Mouse (Mus musculus): ENCODE data around the gene Ndufaf1.
A peak's percentile ranks its signal among the peaks of the same experiment; 100 is the strongest.
"Not testable (repeated sequence)": the region's sequence is repeated elsewhere in the genome, so short reads cannot be mapped to it uniquely, and the experiment has no call there.

The Ndufaf1 gene

DNA sequence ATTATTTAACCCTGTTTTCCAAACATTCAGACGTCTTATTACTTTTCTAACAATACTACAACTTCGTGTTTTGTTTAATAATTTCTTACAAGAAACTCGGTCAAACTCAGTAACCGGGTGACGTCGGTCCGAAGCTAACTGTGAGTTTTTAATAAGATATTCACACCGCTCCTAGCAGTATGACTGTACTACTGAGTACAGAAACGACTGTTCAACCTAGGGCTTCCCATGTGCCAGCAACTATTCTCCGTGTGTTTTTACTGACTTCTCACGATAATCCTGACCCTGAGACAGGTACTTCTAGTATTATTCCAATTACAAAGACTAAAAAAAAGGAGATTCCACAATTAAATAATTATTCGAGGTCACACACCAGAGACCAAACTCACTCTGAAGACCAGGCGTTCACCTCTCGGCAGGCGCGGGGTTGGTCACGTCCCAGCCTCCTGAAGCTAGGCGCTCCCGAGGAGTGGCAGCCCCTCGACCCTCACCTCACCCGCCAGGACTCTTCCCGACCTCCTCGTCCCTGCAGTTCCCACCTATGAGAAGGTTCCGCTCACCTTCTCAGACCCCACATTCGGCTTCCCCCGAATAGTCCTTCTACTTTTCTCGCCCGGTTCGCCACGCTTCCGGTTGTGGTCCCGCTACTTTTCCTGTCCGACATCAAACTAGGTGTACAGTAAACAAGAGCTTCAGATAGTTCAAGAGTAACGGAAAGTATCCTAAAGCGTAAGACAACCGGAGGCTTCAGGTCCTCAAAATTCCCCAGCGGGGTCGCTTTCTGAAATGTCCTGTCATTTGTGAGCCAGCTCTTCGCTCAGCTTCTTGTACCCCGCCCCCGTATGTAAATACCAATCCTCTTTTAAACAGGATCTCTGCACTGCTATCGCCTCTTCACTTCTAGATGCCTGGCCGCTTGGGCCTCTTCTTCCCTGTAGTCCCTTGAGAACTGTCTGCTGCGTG is at the start of gene Ndufaf1:
Gene Ndufaf1 (minus strand): TSS at position 608 of the 963 bp plus-strand sequence.
- DNase-seq (ENCODE audit: low spot score): peak; percentile 72

DNA sequence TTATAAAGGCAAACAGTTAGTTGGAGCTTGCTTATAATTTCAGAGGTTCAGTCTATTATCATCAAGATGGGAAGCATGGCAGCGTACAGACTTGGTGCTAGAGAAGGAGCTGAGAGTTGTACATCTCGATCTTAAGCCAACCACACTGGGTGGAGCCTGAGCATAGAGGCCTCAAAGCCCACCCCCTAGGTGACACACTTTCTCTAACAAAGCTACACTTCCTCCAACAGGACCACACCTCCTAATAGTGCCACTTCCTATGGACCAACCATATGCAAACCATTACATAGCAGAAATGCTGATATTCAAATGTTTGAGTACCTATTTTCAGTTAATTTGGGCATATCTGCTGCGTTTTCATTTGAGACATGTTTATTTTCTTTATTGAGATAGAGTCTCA is 47.4 kb upstream of the Ndufaf1 start:
- no peak for DNase-seq (ENCODE audit: low spot score)

DNA sequence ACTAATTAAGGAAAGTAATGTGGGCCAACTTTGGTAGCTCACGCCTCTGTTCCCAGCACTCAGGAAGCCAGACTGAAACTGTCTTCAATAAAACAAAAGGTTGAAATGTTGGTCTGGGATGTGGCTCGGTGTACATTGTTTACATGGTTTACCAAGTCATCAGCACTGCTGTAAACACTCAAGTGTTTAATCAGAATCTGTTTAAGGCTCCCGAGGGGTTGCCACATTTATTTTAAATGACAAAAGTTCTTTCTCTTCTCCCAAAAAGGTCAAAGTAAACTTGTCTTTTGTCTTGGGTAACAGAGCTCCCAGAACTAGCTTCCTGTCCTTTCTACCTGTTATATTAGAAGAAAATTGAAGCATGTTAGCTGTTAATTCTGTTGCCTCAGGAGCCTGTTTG is 45.0 kb upstream of the Ndufaf1 start:
- DNase-seq (ENCODE audit: low spot score): no peak

DNA sequence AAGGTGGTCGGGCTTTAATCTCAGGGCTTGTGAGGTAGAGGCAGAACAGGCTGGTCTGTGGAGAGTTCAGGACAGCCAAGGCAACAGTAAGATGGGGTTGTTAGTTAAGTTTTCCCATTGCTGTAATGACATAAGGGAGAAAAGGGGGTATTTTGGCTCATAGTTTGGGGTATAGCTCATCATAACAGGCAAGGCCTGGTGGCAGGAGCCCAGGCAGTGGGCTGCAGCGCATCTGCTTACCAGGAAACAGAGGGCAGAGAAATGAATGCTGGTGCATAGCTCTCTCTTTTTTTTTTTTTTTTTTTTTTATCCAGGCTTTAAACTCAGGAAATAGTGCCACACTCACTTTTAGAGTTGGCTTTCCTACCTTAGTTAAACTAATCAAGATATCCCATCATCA is 40.5 kb upstream of the Ndufaf1 start:
- DNase-seq (ENCODE audit: low spot score): no peak

DNA sequence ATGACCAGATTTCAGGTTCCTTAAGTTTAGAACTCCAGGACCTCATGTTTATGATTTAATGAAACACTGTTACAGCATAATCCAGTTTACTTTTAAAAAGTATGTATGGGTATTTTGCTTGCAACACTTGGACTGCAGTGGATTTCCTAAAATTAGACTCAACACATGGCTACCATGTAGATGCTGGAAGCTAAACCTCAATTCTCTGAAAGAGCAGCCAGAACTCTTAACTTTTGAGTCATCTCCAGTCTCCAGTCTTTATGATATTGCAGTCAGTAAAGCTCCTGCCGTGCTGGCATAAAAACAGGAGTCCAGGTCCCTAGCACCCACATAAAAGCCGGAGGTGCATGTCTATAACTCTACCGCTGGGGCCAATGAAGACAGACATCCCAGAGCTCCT is 37.3 kb upstream of the Ndufaf1 start:
- no peak for DNase-seq (ENCODE audit: low spot score)

DNA sequence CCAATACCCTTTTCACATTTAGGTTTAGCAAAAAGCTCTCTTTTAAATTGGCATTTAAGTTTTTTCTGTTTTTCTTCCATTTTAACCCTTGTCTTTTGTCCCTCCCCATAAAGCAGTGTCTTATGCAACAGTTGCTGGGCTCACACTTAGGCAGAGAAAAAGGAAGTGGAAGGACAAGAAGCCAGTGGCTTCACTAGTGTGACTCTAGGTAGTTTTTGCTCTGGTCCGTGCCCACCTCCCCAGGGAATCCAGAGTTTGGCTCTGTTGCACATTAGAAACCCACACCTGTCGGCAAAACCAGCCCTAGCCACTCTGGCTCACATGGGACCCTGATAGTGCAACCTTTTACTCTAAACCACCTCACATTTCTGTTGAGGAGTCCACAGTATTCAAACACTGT is 35.8 kb upstream of the Ndufaf1 start:
- DNase-seq (ENCODE audit: low spot score): peak; percentile 14

DNA sequence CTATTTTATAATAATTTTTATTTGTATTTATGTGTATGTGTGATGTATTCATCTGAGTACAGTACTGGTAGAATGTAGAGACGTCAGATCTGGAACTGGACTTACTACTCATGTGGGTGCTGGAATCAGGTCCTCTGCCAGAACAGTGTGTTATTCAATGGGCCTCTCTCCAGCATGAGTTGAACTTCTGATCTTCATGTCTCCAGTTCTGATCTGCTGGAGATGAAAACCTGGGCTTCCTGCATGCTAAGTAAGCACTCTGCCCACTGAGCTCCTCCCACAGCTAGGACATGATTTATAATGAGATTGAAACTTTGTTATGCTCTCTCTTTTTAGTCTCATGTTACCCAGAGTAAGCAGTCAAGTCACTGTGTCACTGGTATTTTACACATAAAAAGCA is 33.5 kb upstream of the Ndufaf1 start:
- DNase-seq (ENCODE audit: low spot score): no peak

DNA sequence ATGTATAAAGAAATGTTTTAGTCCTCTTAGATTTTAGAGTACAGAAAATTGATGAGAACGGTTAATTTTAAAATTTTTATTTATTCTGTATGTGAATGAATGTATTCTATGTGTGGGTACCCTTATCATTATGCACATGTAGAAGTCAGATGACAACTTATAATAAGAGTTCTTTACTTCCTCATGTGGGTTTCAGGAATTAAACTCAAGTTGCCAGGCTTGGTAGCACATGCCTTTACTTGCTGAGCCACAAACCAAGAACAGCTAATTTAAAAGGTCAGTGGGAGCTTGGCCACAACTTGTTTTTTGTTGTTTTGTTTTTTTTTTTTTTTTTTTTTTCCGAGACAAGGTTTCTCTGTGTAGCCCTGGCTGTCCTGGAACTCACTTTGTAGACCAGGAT is 32.2 kb upstream of the Ndufaf1 start:
- DNase-seq (ENCODE audit: low spot score): no peak

DNA sequence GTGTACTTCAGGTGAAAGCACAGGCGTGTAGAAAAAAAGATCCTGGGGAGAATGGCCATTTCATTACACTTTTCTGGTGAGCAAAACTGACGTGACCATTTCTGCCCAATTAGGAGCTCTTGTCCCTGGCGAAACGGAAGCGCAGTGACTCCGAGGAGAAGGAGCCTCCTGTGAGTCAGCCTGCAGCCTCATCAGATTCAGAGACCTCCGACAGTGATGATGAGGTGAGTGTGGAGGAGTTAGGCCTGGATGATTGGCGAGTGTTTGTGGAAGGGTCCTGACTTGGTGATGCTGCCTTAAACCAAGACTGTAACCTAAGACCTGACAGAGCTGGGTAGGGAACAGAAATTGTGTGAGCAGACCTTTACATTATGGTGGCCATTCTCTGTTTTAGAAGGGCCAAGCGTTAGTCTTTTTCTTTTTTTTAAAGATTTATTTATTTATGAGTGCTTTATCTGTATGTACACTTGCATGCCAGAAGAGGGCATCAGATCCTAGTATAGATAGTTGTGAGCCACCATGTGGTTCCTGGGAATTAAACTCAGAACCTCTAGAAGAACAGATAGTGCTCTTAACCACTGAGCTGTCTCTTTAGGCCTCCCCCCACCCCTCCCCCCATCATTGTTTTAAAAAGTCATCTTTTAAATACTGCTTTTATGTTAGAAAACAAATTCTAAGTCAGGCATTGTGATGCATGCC is 29.5 kb upstream of the Ndufaf1 start:
- DNase-seq (ENCODE audit: low spot score): no peak

DNA sequence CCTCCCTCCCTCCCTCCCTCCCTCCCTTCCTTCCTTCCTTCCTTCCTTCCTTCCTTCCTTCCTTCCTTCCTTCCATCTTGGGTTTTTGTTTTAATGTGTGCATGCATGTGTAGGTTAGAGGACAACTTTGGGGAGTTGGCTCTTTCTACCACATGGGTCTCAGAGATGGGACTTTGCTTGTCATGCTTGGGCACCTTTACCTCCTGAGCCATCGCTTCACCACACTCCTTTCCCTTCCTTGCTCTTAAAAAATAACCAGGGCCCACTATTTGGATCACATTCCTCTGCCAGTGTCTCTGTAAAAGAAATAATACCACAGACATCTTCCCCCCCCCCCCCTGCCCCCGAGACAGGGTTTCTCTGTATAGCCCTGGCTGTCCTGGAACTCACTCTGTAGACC is 21.1 kb upstream of the Ndufaf1 start:
- DNase-seq (ENCODE audit: low spot score): no peak

DNA sequence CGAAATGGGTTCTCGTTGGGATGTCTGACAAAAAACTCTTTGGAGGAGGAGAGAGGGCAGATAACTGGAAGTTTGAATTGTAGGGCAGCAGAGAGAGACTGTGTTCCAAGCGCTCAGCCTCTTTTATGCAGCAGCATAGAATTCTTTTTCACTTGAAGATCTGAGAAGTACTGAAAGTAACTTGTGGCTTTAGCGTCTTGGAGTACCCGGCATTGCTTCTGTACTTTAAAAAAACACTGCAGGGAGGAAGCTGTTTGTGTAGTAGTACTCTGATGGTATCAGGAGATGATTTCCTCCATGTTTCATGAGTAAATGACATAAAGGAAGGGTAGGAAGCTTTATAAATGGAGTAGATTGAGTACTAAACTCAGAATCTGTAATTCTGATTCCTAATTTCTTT is 13.2 kb upstream of the Ndufaf1 start:
- no peak for DNase-seq (ENCODE audit: low spot score)

DNA sequence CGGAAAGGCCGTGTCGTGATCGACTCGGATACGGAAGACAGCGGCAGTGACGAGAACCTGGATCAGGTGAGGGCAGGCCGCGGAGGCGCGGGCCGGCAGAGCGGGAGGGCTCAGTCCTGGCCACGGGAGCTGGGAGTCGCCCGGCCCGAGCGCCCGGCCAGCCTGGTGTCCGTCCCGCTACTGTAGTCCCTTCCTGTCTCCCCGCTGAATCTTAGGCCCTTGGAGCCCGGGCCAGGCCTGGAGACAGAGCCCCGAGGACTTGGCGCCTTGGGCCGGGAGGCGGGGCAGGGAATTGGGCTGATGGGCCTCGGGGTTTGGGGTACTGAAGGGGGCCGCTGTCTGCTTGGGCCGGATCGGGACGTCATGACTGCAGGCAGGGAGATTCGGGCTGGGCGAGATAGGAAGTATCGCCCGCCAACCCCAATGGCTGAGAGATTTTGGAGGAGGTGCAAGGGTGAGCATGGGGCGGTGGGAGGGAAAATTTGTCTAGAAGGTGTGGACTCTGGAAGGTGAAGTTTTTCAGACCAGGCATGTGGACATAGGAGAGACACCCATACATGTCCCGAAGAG is 12.7 kb upstream of the Ndufaf1 start:
- no peak for DNase-seq (ENCODE audit: low spot score)

DNA sequence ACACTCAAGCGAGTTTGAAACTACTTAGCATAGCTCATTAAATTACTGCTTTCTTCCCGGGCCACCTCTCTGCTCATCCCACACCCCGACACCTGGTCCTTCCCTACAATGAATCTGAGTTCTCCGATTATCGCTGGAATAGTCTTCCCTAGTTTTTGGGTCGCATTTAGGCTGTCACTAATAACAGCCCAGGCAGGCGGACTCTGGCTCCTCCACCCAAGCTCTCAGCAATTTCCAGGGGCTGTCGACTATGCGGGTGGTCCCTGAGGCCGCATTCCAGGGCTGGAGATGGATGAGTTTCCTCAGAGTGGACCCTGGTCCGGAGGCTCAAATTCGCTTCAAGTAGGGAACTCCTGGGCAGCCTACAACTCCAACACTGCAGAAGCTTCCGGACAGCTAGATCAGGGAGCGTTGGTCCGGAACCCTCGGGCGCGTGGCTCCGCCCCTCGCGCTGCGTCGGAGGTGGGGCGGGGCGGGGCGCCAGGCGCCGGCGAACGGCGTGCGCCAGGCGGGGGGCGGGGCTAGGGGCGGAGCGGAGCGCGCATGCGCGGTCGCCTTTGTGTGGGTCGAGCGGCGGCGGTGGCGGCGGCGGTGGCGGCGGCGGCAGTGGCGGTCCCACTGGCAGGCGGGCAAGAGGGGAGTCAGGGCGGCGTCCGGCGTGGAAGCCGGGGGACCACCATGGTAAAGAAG is 12.0 kb upstream of the Ndufaf1 start, which contains the start of gene Rtf1:
Gene Rtf1 (plus strand): TSS at position 544 of the 690 bp plus-strand sequence.
- DNase-seq (ENCODE audit: low spot score): peak; percentile 92

DNA sequence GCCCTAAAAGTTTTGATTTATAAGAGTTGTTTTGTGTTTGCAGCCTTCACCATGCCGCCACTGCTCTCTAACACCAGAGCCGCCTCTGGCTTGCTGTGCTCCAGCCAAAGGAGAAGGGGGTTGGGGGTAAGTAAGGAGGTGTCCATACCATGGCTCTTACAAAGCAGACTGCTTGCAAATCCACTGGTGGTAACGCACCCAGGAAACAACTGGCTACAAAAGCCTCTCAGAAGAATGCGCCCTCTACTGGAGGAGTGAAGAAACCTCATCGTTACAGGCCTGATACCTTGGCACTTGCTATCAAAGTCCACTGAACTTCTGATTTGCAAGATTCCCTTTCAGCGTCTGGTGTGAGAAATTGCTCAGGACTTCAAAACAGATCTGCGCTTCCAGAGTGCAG is 6.4 kb upstream of the Ndufaf1 start:
- no peak for DNase-seq (ENCODE audit: low spot score)

DNA sequence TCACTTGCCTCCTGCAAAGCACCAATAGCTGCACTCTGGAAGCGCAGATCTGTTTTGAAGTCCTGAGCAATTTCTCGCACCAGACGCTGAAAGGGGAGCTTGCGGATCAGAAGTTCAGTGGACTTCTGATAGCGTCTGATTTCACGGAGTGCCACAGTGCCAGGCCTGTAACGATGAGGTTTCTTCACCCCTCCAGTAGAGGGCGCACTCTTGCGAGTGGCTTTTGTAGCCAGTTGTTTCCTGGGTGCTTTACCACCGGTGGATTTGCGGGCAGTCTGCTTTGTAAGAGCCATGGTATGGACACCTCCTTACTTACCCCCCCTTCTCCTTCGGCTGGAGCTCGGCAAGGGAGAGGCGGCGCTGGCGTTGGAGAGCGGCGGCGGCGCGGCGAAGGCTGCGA is 3.1 kb upstream of the Ndufaf1 start:
- DNase-seq (ENCODE audit: low spot score): not testable (repeated sequence)

DNA sequence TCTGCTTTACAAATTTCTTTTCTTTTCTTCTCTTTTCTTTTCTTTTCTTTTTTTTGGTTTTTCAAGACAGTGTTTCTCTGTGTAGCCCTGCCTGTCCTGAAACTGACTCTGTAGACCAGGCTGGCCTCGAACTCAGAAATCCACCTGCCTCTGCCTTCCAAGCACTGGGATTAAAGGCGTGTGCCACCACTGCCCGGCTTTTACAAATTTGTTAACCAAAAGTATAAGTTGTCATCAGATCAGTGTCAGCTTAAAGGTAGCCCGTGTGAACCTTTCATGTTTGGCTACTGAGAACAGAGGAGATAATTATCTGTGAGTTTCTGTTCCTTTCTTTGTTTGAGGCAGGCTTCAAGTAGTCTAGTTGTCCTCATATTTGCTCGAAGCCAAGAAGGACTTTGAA is 18.4 kb downstream of the Ndufaf1 start:
- no peak for DNase-seq (ENCODE audit: low spot score)

DNA sequence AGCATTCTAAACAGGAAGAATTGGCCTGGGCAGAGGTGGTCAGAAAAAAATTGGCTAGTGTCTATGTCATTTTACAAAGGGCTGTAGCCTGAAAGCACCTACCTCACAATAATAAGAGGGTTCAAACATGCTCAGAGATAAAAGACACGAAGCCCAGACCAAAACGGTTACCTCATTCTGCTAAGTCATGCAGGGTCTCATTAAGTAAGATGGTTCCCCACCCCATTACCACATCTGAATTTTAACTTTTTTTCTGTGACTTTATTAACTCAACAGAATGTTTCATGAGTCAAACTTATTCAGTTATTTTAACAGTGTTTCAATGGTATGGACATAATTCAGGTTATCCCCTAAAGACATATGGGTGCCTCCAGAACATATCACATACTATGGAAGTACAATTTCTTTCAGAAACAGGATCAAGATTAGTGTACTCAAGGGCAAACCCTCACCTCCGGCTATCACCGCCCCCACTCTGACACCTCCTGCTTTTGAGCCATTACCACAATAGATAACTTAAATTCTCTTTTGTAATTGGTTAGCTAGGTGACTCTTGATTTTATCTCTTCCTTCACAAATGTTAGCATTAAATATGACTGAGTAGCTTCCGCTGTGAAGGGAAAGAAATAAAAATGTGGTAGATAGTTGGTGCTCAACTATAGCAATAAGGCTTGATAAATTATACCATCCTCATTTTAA is 21.3 kb downstream of the Ndufaf1 start:
- no peak for DNase-seq (ENCODE audit: low spot score)

DNA sequence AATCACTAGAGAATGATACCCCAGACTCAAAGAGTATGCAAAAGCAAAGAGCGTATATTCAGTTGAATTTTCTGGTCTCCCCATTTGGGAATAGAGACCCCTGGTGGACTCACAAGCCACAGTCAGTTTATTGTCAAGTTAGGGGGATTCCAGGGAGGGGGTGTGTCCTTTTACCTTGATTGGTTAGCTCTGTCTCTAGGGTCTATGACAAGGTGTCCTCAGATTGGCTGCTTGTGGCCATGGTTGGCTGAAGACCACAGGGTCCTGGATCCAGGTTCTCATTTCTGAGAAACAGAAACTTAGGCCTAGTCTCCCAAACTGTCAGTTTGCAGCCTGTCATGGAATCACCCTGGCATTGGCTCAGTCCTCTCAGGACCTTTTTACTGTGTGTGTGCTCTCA is 25.8 kb downstream of the Ndufaf1 start:
- no peak for DNase-seq (ENCODE audit: low spot score)

DNA sequence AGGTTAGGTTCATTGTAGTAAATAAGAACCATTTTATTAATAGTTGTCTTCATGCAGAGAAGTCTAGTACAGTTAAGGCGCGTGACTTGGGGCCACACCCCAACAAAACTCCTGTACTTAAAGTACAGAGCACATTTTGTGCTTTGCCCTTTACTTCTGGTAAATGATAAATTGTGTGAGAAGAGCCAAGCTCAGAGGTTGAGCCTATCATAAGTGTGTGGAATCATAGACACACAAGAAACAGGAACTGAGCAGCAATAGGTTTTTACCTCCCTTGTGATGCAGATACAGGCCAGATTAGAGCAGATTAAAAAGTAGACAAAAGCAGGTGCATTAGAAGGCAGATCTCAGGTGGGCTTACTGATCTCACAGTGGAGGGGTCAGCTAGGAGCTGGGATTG is 41.3 kb downstream of the Ndufaf1 start:
- no peak for DNase-seq (ENCODE audit: low spot score)

DNA sequence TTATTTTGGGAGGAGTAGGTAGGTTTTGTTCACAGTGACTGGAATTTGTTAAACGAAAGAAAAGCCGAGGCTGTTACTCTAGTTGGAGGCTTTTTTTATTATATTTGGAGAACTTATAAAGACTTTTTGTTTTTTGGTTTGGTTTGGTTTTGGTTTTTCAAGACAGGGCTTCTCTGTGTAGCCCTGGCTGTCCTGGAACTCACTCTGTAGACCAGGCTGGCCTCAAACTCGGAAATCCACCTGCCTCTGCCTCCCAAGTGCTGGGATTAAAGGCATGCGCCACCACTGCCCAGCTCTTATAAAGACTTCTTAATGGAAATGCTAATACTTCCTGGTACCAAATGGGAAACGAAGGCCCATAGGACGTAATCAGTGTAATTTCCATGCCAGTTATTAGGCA is 43.6 kb downstream of the Ndufaf1 start:
- not testable (repeated sequence) for DNase-seq (ENCODE audit: low spot score)

DNA sequence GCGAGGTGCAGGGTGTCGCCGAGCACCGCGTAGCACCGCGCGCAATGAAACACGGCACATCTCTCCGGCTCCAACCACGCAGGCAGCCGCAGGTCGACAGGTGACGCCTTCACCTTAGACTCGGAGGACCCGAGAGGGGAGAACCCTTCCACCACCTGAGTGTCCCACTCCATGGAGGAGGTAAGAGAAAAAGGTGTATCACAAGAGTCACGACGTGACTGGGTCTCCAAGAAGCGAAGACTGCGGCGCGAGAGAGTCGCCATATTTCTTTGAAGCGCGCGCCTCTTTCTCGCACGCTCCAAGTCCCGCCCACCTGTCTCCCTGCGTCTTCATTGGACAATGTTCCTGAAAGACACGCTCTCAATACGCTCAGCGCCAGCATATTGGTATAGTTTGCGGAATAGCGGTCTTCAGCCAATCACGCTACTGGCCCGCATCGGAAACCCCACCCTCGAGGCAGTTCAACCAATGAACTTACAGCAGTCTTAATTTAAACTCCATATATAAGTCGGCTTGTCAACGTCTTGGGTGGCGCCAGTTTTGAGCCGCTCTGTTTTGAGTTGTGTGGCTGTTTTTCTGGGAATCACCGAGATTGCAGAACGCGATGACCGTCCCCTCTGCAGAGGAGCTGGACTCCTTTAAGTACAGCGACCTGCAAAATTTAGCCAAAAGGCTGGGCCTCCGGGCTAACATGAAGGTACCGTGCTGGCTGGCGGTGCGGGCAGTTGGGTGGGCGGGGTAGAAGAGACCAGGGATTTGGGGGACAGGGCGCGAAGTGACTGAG is 44.2 kb downstream of the Ndufaf1 start, which contains the start of the genes Nusap1 and Oip5:
Gene Nusap1 (plus strand): TSS at position 100 of the 784 bp plus-strand sequence.
Gene Oip5 (minus strand): TSS at position 271 of the 784 bp plus-strand sequence.
- peak; percentile 88 for DNase-seq (ENCODE audit: low spot score)

All from spleen, adult 12 weeks (tissue).